Mouse (Mus musculus) liver, adult (tissue): ENCODE results near the gene Nolc1.

ENCODE experiments used
- GATA4 ChIP-seq: IDR thresholded peaks from 2 replicates; pipeline ENCODE4 v1.6.1; 2014; ENCODE audit warnings: mild to moderate bottlenecking, low read length; ENCODE audit not compliant: insufficient replicate concordance

The Nolc1 gene

GRCm38 (mm10) chr19:46038851-46039260, 36.8 kb upstream of the Nolc1 start:
- TF ChIP-seq GATA4, result no peak

- TF ChIP-seq GATA4, result no peak
Observed at GRCm38 (mm10) chr19:46039478-46039877, 36.2 kb upstream of the Nolc1 start.

GRCm38 (mm10) chr19:46040149-46040902, 35.3 kb upstream of the Nolc1 start:
- no peak for TF ChIP-seq GATA4

- TF ChIP-seq GATA4, result no peak
Observed at GRCm38 (mm10) chr19:46041299-46041932, 34.2 kb upstream of the Nolc1 start.

GRCm38 (mm10) chr19:46041933-46042475, 33.7 kb upstream of the Nolc1 start:
- TF ChIP-seq GATA4, result no peak

- no peak for TF ChIP-seq GATA4
Observed at GRCm38 (mm10) chr19:46042476-46043011, 33.1 kb upstream of the Nolc1 start.

- TF ChIP-seq GATA4, result no peak
Observed at GRCm38 (mm10) chr19:46043380-46043779, 32.3 kb upstream of the Nolc1 start.

- TF ChIP-seq GATA4, result no peak
Observed at GRCm38 (mm10) chr19:46044271-46044992, 31.2 kb upstream of the Nolc1 start, which contains the start of gene Pprc1. Pprc1 (plus strand) TSS chr19:46044886.

- TF ChIP-seq GATA4, result no peak
Observed at GRCm38 (mm10) chr19:46044993-46045695, 30.5 kb upstream of the Nolc1 start, which contains the start of gene Ldb1. Ldb1 (minus strand) TSS chr19:46045214.

- no peak for TF ChIP-seq GATA4
Observed at GRCm38 (mm10) chr19:46045696-46046311, 29.9 kb upstream of the Nolc1 start.

- no peak for TF ChIP-seq GATA4
Observed at GRCm38 (mm10) chr19:46046621-46047025, 29.0 kb upstream of the Nolc1 start.

- no peak for TF ChIP-seq GATA4
Observed at GRCm38 (mm10) chr19:46047426-46047825, 28.2 kb upstream of the Nolc1 start.

- TF ChIP-seq GATA4, result no peak
Observed at GRCm38 (mm10) chr19:46049129-46049528, 26.5 kb upstream of the Nolc1 start.

GRCm38 (mm10) chr19:46050462-46050861, 25.2 kb upstream of the Nolc1 start:
- TF ChIP-seq GATA4, result no peak
